Comparison of ENCODE assay signal across 22 mouse cellular contexts in the genomic region with DNA sequence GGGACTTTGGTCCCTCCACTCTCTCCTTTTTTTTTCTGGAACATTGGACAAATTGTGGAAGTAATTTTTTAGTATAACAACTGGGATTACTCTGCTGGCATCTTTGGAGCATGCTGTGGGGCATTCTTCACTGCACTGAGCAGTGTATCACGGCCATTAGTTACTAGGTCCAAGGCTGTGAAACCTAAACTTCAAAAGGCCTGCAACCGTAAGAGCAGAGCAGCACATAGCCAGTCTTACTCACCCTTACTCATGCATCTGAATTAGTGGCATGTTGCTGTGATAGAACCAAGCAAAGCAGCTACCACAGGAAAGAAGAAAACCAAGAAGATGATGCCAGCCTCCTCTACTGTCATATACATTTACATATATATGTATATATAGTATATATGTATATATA.
"Had no signal": no experiment of that assay in that cellular context is flagged by ENCODE, and none has a peak within 500 bp of the region (broad histone marks: within the 10 kb centered on the region; RNA-seq: fewer than 3 reads in every experiment).

No protein-coding gene starts in this region.

- H3K4me3 ChIP-seq: heart, adult 2 months; heart, embryonic 12.5 days; hindbrain, embryonic 12.5 days; hindbrain, embryonic 15.5 days; kidney, embryonic 15.5 days; limb, embryonic 13.5 days; limb, embryonic 15.5 days; liver, embryonic 12.5 days had no signal

- H3K4me1 ChIP-seq: liver, embryonic 12.5 days had no signal

- ATAC-seq: hindbrain, postnatal 0 days; intestine, embryonic 16.5 days; liver, embryonic 12.5 days had no signal

- H3K27me3 ChIP-seq: heart, embryonic 12.5 days; hindbrain, embryonic 12.5 days; hindbrain, embryonic 15.5 days; kidney, embryonic 15.5 days; limb, embryonic 13.5 days; limb, embryonic 15.5 days; liver, embryonic 12.5 days had no signal

- H3K9me3 ChIP-seq: heart, embryonic 12.5 days; hindbrain, embryonic 12.5 days; hindbrain, embryonic 15.5 days; kidney, embryonic 15.5 days; limb, embryonic 13.5 days; limb, embryonic 15.5 days; liver, embryonic 12.5 days had no signal

- H3K9ac ChIP-seq: heart, embryonic 12.5 days; hindbrain, embryonic 12.5 days; hindbrain, embryonic 15.5 days; kidney, embryonic 15.5 days; limb, embryonic 13.5 days; limb, embryonic 15.5 days; liver, embryonic 12.5 days; liver, embryonic 14.5 days had no signal

- H3K4me2 ChIP-seq: heart, embryonic 12.5 days; hindbrain, embryonic 12.5 days; hindbrain, embryonic 15.5 days; kidney, embryonic 15.5 days; limb, embryonic 13.5 days; limb, embryonic 15.5 days; liver, embryonic 12.5 days had no signal

- DNase-seq: gastrocnemius, postnatal 14 days; gastrocnemius, postnatal 36 days; heart, adult 11 months; heart, adult 2 months; heart, postnatal 14 days; heart, postnatal 36 days; kidney, adult 11 months; kidney, postnatal 14 days; layer of hippocampus, adult 9-11 months; layer of hippocampus, postnatal 36 days; left cerebral cortex, postnatal 4 days had no signal

- H3K27ac ChIP-seq: hindbrain, embryonic 12.5 days; hindbrain, embryonic 15.5 days; kidney, embryonic 15.5 days; kidney, postnatal 0 days; limb, embryonic 13.5 days; limb, embryonic 15.5 days; liver, embryonic 12.5 days; liver, embryonic 14.5 days had no signal

- H3K36me3 ChIP-seq: heart, embryonic 12.5 days; hindbrain, embryonic 12.5 days; hindbrain, embryonic 15.5 days; kidney, embryonic 15.5 days; limb, embryonic 13.5 days; limb, embryonic 15.5 days; liver, embryonic 12.5 days had no signal
